ENCODE assay signal across 38 mouse cellular contexts in the genomic region with DNA sequence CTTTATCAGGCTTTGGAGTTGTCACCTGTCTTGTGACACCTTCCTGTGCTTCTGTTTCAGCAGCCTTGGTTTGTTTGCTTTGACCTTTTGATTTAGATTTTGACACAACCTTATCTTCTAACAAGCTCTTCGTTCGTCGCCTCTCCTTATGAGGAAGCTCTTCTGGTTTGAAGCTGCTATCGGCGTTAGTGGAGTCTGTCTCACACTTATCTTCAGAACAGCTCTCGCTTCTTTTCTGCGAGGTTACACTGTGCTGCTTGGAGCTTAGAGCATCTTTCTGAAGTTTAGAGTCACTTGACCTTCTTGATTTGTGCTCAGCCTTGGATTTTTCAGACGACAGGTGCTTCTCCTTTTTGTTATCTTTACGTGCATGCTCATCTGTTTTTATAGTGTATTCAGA. TPM values are rescaled to one million over a fixed set of nuclear protein-coding genes. Genes with fewer than 3 reads are reported as not detected.
"Had no signal": no experiment of that assay in that cellular context is flagged by ENCODE, and none has a peak within 500 bp of the region (broad histone marks: within the 10 kb centered on the region; RNA-seq: fewer than 3 reads in every experiment).

No protein-coding gene starts in this region.

- H3K27me3 ChIP-seq: heart, embryonic 12.5 days; hindbrain, embryonic 12.5 days; kidney, embryonic 15.5 days; limb, embryonic 13.5 days; limb, embryonic 15.5 days had no signal

- H3K9me3 ChIP-seq: heart, embryonic 10.5 days; heart, embryonic 12.5 days; hindbrain, embryonic 10.5 days; hindbrain, embryonic 12.5 days; kidney, embryonic 15.5 days; limb, embryonic 13.5 days; limb, embryonic 15.5 days had no signal

- H3K4me3 ChIP-seq: gastrocnemius, adult 2 months; heart, embryonic 10.5 days; heart, embryonic 12.5 days; hindbrain, embryonic 10.5 days; hindbrain, embryonic 12.5 days; kidney, embryonic 15.5 days; limb, embryonic 13.5 days; limb, embryonic 15.5 days had no signal

- H3K4me2 ChIP-seq: heart, embryonic 12.5 days; hindbrain, embryonic 12.5 days; hindbrain, embryonic 14.5 days; kidney, embryonic 15.5 days; limb, embryonic 13.5 days; limb, embryonic 15.5 days; liver, embryonic 11.5 days had no signal

- H3K4me1 ChIP-seq: heart, embryonic 10.5 days; hindbrain, embryonic 10.5 days; hindbrain, embryonic 12.5 days; kidney, embryonic 15.5 days; limb, embryonic 13.5 days; limb, embryonic 15.5 days had no signal

- ATAC-seq: hindbrain, embryonic 16.5 days; intestine, embryonic 16.5 days had no signal

- H3K9ac ChIP-seq: heart, embryonic 12.5 days; hindbrain, embryonic 12.5 days; hindbrain, embryonic 14.5 days; kidney, embryonic 15.5 days; limb, embryonic 13.5 days; limb, embryonic 15.5 days had no signal

- DNase-seq: gastrocnemius, adult 2 months; gastrocnemius, postnatal 10 days; gastrocnemius, postnatal 25 days; heart, adult 18-20 months; heart, postnatal 10 days; heart, postnatal 4 days; kidney, adult 11 months; kidney, adult 2 months; kidney, adult 9 months; kidney, postnatal 14 days; kidney, postnatal 36 days; layer of hippocampus, adult 9-11 months; layer of hippocampus, postnatal 36 days; left cerebral cortex, postnatal 4 days had no signal

- H3K27ac ChIP-seq: gastrocnemius, adult 2 months; heart, embryonic 10.5 days; hindbrain, embryonic 10.5 days; hindbrain, embryonic 12.5 days; hindbrain, embryonic 14.5 days; kidney, embryonic 15.5 days; kidney, postnatal 0 days; limb, embryonic 13.5 days; limb, embryonic 15.5 days had no signal

RNA-seq across cellular contexts. Expression of a gene that starts 56.9 kb away (rescaled TPM):
- total RNA-seq: gastrocnemius, adult 2 months; granulocyte monocyte progenitor cell, adult 5-6 weeks; heart, adult 18-20 months; heart, adult 8-10 months; heart, postnatal 10 days; heart, postnatal 25 days; heart, postnatal 4 days; layer of hippocampus, adult 18-20 months; layer of hippocampus, adult 8-10 months; layer of hippocampus, postnatal 14 days; layer of hippocampus, postnatal 36 days; left cerebral cortex, adult 18-20 months; left cerebral cortex, adult 8-10 months; left cerebral cortex, postnatal 10 days; left cerebral cortex, postnatal 25 days; left cerebral cortex, postnatal 4 days had no signal
- polyA plus RNA-seq: heart, embryonic 14.5 days; heart, embryonic 16.5 days; hindbrain, embryonic 14.5 days; hindbrain, embryonic 16.5 days; kidney, adult 2 months; kidney, embryonic 15.5 days; kidney, postnatal 0 days had no signal
